Mouse (Mus musculus) kidney, postnatal 0 days (tissue): ENCODE data around the gene Chp1. TPM values are rescaled to one million over a fixed set of nuclear protein-coding genes. Genes with fewer than 3 reads are reported as not detected.
"Not testable (repeated sequence)": the region's sequence is repeated elsewhere in the genome, so short reads cannot be mapped to it uniquely, and the experiment has no call there.

Experiments
- ATAC-seq: fragments of 200-750 bp; cut with Nextera tagmentation; replicated peaks from 2 replicates; pipeline ENCODE4 v1.8.0; 2017; ENCODE audit warnings: low read depth, moderate number of reproducible peaks, moderate TSS enrichment, moderate library complexity; ENCODE audit not compliant: low FRiP score
- DNase-seq: peaks from one replicate; pipeline ENCODE4 v3.0.0-alpha.2; 2016; ENCODE audit warnings: low spot score
- H3K27ac ChIP-seq: fragments of 300-500 bp; sonication (generic); 2 replicates; pipeline ENCODE4 v1.5.1; 2014; ENCODE audit warnings: mild to moderate bottlenecking
- H3K27me3 ChIP-seq: fragments of 300-500 bp; sonication (generic); 2 replicates; pipeline ENCODE4 v1.6.1; 2014; ENCODE audit warnings: low read length, mixed read lengths; ENCODE audit not compliant: insufficient read depth
- H3K36me3 ChIP-seq: fragments of 300-500 bp; sonication (generic); 2 replicates; pipeline ENCODE4 v1.6.1; 2014; ENCODE audit warnings: low read length, mixed read lengths; ENCODE audit not compliant: insufficient read depth
- H3K4me1 ChIP-seq: fragments of 300-500 bp; sonication (generic); replicated peaks from 2 replicates; pipeline ENCODE4 v1.6.1; 2014; ENCODE audit warnings: antibody characterized with exemption, low read length, mixed read lengths; ENCODE audit not compliant: insufficient read depth
- H3K4me2 ChIP-seq: fragments of 300-500 bp; sonication (generic); 2 replicates; pipeline ENCODE4 v1.6.1; 2014; ENCODE audit warnings: mild to moderate bottlenecking, low read length, moderate library complexity, mixed read lengths
- H3K4me3 ChIP-seq: fragments of 300-500 bp; sonication (generic); replicated peaks from 2 replicates; pipeline ENCODE4 v1.5.1; 2014; ENCODE audit warnings: low read depth, low read length
- H3K9ac ChIP-seq: fragments of 300-500 bp; sonication (generic); 2 replicates; pipeline ENCODE4 v1.6.1; 2014; ENCODE audit warnings: low read depth, low read length
- H3K9me3 ChIP-seq: fragments of 300-500 bp; sonication (generic); replicated peaks from 2 replicates; pipeline ENCODE4 v1.6.1; 2016; ENCODE audit warnings: low read length, inconsistent platforms, mixed read lengths
- CTCF ChIP-seq: IDR thresholded peaks from 2 replicates; pipeline ENCODE4 v1.5.1; 2016; ENCODE audit warnings: antibody characterized with exemption, low read depth, mild to moderate bottlenecking, moderate library complexity
- WGBS: fragments of 180-500 bp; shearing (Covaris S2); extraction: QIAGEN DNeasy Blood & Tissue Kit; methylation state at CpG from one replicate; pipeline ENCODE4 v1.1.7; 2014; 5-methylcytosine and 5-hydroxymethylcytosine counted together
- polyA plus RNA-seq: library from polyadenylated mRNA; unstranded; fragments of >200 nt; fragmentation: Nextera tagmentation; extraction: Ambion mirVana; gene quantifications from 2 replicates; pipeline ENCODE4 v1.2.1, GENCODE M21; 2015

The Chp1 gene
- polyA plus RNA-seq, 1 experiment from 2014 or later, result 68.8 TPM

DNA sequence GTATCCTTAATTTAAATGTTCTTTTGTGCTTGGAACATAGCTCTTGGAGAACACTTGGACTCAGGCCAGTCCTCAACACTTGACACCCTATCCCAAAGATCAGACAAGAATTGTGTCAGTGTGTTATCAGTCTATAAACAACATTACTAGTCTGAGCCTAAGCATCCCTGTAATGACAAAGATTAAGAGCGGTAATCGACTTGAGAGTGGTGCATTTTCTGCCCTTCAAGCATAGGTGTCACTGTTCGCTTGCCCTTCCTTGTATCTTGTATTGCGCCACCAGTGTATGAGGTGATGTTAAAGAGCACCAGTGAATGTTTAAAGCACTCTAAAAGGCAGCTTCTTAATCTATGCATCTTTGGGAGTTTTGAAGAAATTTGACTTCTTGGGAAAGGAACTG, 59.5 kb downstream of the Chp1 start:
- no peak for ATAC-seq
- peak; percentile 12 for DNase-seq
- Histone ChIP-seq H3K4me2 (no peak overlapping the region), H3K9ac (no peak overlapping the region), H3K36me3 (peaks cover 13% of the 10 kb centered on the region), H3K4me3 (no peak overlapping the region), H3K27me3 (no peaks in the 10 kb centered on the region), H3K27ac (no peak overlapping the region), H3K4me1 (no peaks in the 10 kb centered on the region), H3K9me3 (no peaks in the 10 kb centered on the region)
- TF ChIP-seq CTCF, result peak; percentile 36; the same call in 1 of the 2 replicates
- WGBS, result 87% methylated on average over 4 of the region's 4 CpGs

DNA sequence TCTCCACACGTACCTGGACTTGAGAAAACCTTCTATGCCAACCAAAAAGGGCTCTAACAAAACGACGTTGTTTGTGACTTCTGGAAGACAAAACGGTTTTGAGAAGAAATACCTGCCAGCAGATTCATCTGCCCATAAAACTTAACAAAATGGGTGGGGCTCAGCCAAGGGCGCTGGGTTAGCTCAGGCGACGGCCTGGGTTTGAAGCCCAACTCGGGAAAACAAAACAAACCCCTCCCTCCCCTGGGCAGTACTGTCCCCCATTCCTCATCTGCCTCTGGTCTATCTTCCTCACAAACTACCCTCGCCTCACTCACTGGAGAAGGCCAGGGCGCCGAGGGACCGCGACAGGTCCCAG, 70.3 kb downstream of the Chp1 start:
- Histone ChIP-seq H3K9me3 (no peaks in the 10 kb centered on the region), H3K4me2 (peak overlapping the region; percentile 81), H3K36me3 (no peaks in the 10 kb centered on the region), H3K4me1 (no peaks in the 10 kb centered on the region; the same call in 1 of the 2 replicates), H3K27me3 (no peaks in the 10 kb centered on the region), H3K4me3 (peak overlapping the region; percentile 82), H3K9ac (peak overlapping the region; percentile 67), H3K27ac (no peak overlapping the region)
- no peak; the same call in 1 of the 2 replicates for ATAC-seq
- TF ChIP-seq CTCF, result no peak
- under 1% methylated on average over 13 of the region's 13 CpGs for WGBS
- DNase-seq, result peak; percentile 45

DNA sequence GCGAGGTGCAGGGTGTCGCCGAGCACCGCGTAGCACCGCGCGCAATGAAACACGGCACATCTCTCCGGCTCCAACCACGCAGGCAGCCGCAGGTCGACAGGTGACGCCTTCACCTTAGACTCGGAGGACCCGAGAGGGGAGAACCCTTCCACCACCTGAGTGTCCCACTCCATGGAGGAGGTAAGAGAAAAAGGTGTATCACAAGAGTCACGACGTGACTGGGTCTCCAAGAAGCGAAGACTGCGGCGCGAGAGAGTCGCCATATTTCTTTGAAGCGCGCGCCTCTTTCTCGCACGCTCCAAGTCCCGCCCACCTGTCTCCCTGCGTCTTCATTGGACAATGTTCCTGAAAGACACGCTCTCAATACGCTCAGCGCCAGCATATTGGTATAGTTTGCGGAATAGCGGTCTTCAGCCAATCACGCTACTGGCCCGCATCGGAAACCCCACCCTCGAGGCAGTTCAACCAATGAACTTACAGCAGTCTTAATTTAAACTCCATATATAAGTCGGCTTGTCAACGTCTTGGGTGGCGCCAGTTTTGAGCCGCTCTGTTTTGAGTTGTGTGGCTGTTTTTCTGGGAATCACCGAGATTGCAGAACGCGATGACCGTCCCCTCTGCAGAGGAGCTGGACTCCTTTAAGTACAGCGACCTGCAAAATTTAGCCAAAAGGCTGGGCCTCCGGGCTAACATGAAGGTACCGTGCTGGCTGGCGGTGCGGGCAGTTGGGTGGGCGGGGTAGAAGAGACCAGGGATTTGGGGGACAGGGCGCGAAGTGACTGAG, 70.9 kb downstream of the Chp1 start, which contains the start of the genes Nusap1 and Oip5:
Gene Nusap1, plus strand, starts transcription at position 100 of the 784 bp plus-strand sequence.
Gene Oip5, minus strand, starts transcription at position 271 of the 784 bp plus-strand sequence.
- DNase-seq (peak; percentile 99), ATAC-seq (peak; percentile 99)
- under 1% methylated on average over 55 of the region's 55 CpGs for WGBS
- Histone ChIP-seq H3K9ac (peak within 1 kb of the TSS; percentile 67), H3K9me3 (no peaks in the 10 kb centered on the region), H3K27ac (no peak within 1 kb of the TSS), H3K36me3 (no peaks in the 10 kb centered on the region), H3K4me3 (peak within 1 kb of the TSS; percentile 82), H3K4me1 (no peaks in the 10 kb centered on the region; the same call in 1 of the 2 replicates), H3K27me3 (no peaks in the 10 kb centered on the region), H3K4me2 (peak within 1 kb of the TSS; percentile 81)
- no peak for TF ChIP-seq CTCF

DNA sequence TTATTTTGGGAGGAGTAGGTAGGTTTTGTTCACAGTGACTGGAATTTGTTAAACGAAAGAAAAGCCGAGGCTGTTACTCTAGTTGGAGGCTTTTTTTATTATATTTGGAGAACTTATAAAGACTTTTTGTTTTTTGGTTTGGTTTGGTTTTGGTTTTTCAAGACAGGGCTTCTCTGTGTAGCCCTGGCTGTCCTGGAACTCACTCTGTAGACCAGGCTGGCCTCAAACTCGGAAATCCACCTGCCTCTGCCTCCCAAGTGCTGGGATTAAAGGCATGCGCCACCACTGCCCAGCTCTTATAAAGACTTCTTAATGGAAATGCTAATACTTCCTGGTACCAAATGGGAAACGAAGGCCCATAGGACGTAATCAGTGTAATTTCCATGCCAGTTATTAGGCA, 71.5 kb downstream of the Chp1 start:
- WGBS, result 10% methylated on average over 6 of the region's 6 CpGs
- not testable (repeated sequence) for H3K27me3 ChIP-seq

DNA sequence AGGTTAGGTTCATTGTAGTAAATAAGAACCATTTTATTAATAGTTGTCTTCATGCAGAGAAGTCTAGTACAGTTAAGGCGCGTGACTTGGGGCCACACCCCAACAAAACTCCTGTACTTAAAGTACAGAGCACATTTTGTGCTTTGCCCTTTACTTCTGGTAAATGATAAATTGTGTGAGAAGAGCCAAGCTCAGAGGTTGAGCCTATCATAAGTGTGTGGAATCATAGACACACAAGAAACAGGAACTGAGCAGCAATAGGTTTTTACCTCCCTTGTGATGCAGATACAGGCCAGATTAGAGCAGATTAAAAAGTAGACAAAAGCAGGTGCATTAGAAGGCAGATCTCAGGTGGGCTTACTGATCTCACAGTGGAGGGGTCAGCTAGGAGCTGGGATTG, 73.8 kb downstream of the Chp1 start:
- Histone ChIP-seq H3K27ac (no peak overlapping the region), H3K4me2 (no peak overlapping the region), H3K9me3 (no peaks in the 10 kb centered on the region), H3K27me3 (no peaks in the 10 kb centered on the region), H3K9ac (no peak overlapping the region), H3K36me3 (no peaks in the 10 kb centered on the region), H3K4me1 (no peaks in the 10 kb centered on the region; the same call in 1 of the 2 replicates), H3K4me3 (no peak overlapping the region)
- no peak for ATAC-seq
- 96% methylated on average over 2 of the region's 2 CpGs for WGBS
- no peak for DNase-seq
- no peak for TF ChIP-seq CTCF

More for the DNA sequence above, 71.5 kb downstream of the Chp1 start:
- H3K36me3 ChIP-seq, H3K27ac ChIP-seq, H3K4me1 ChIP-seq, ATAC-seq, DNase-seq, H3K9me3 ChIP-seq: not testable (repeated sequence)
- H3K4me2 ChIP-seq, result peak overlapping the region; percentile 75
- H3K9ac ChIP-seq, result peak overlapping the region; percentile 62
- peak overlapping the region; percentile 82 for H3K4me3 ChIP-seq

Other genes starting within 250 kb of the Chp1 start
- gene Dll4, start 221.9 kb upstream of the Chp1 start, polyA plus RNA-seq, result 7.9 and 8.4 TPM in 2 replicates
- gene Chac1, start 196.5 kb upstream of the Chp1 start, polyA plus RNA-seq, result 0.64 and 0.83 TPM in 2 replicates
- 3.5 TPM in 2 replicates for gene Ino80, start 70.0 kb upstream of the Chp1 start, polyA plus RNA-seq
- 0.29 and 0.47 TPM in 2 replicates for gene Exd1, start 70 bp upstream of the Chp1 start, polyA plus RNA-seq
- 31.9 and 38.7 TPM in 2 replicates for gene Nusap1, start 70.6 kb downstream of the Chp1 start, polyA plus RNA-seq
- gene Oip5, start 70.8 kb downstream of the Chp1 start, polyA plus RNA-seq, result 12.4 and 15.6 TPM in 2 replicates
- gene Ndufaf1, start 115.1 kb downstream of the Chp1 start, polyA plus RNA-seq, result 50.0 and 54.3 TPM in 2 replicates
- gene Rtf1, start 127.4 kb downstream of the Chp1 start, polyA plus RNA-seq, result 37.6 and 39.0 TPM in 2 replicates
- gene Itpka, start 194.6 kb downstream of the Chp1 start, polyA plus RNA-seq, result 0.83 and 1.1 TPM in 2 replicates
- gene Ltk, start 212.7 kb downstream of the Chp1 start, polyA plus RNA-seq, result 0.52 and 0.53 TPM in 2 replicates
- gene Rpap1, start 239.8 kb downstream of the Chp1 start, polyA plus RNA-seq, result 15.7 and 19.0 TPM in 2 replicates